Mouse (Mus musculus) left cerebral cortex, adult 8-10 months (tissue): ENCODE measurements around the gene Zswim1. TPM values are rescaled to one million over a fixed set of nuclear protein-coding genes. Genes with fewer than 3 reads are reported as not detected.
"Not testable (repeated sequence)": the region's sequence is repeated elsewhere in the genome, so short reads cannot be mapped to it uniquely, and the experiment has no call there.

Experiments used
- DNase-seq, 2 experiments: peaks; one replicate each; pipeline ENCODE4 v3.0.0; 2022; ENCODE audit warnings: low spot score in 2 of 2
- total RNA-seq, 4 experiments: library from RNA; stranded (reverse); gene quantifications; 2 replicates each; pipeline ENCODE4 v1.2.4; 2022

The Zswim1 gene
- total RNA-seq, 4 experiments from 2014 or later: 20.3 to 25.7 (median 23.9) TPM

GRCm38 (mm10) chr2:164827146-164827850 is 4.8 kb downstream of the Zswim1 start:
- DNase-seq: no peak

- DNase-seq: no peak
These were observed 6.0 kb downstream of the Zswim1 start, which contains the start of gene Spata25 for GRCm38 (mm10) chr2:164828437-164828836. TSS of gene Spata25 (minus strand) at chr2:164828537.

- DNase-seq: no peak
These were observed 6.6 kb downstream of the Zswim1 start for GRCm38 (mm10) chr2:164829090-164829489.

GRCm38 (mm10) chr2:164831029-164831428 is 8.5 kb downstream of the Zswim1 start:
- no peak for DNase-seq

- DNase-seq: no peak
These were observed 9.7 kb downstream of the Zswim1 start for GRCm38 (mm10) chr2:164832032-164832747.

- DNase-seq: peak; percentile 68 to 70
These were observed 10.3 kb downstream of the Zswim1 start, which contains the start of gene Ctsa for GRCm38 (mm10) chr2:164832748-164833301. TSS of gene Ctsa (plus strand) at chr2:164832873.

- peak; percentile 92 to 95 for DNase-seq
These were observed 11.0 kb downstream of the Zswim1 start, which contains the start of gene Neurl2 for GRCm38 (mm10) chr2:164833314-164833959. TSS of gene Neurl2 (minus strand) at chr2:164833456.

- DNase-seq: no peak
These were observed 12.0 kb downstream of the Zswim1 start for GRCm38 (mm10) chr2:164834531-164834930.

- no peak for DNase-seq
These were observed 12.7 kb downstream of the Zswim1 start for GRCm38 (mm10) chr2:164835164-164835563.

- no peak for DNase-seq
These were observed 23.3 kb downstream of the Zswim1 start for GRCm38 (mm10) chr2:164845782-164846181.

- DNase-seq: no peak
These were observed 27.6 kb downstream of the Zswim1 start for GRCm38 (mm10) chr2:164850061-164850460.

- DNase-seq: not testable (repeated sequence)
These were observed 33.1 kb downstream of the Zswim1 start for GRCm38 (mm10) chr2:164855572-164855971.

GRCm38 (mm10) chr2:164856309-164857100 is 34.0 kb downstream of the Zswim1 start:
- no peak for DNase-seq

- DNase-seq: no peak
These were observed 34.8 kb downstream of the Zswim1 start, which contains the start of gene Pltp for GRCm38 (mm10) chr2:164857101-164857821. TSS of gene Pltp (minus strand) at chr2:164857711.

- DNase-seq: no peak
These were observed 35.5 kb downstream of the Zswim1 start for GRCm38 (mm10) chr2:164857842-164858553.

- DNase-seq: no peak
These were observed 36.7 kb downstream of the Zswim1 start for GRCm38 (mm10) chr2:164859155-164859554.

- no peak for DNase-seq
These were observed 37.4 kb downstream of the Zswim1 start for GRCm38 (mm10) chr2:164859640-164860432.

- DNase-seq: no peak
These were observed 38.6 kb downstream of the Zswim1 start for GRCm38 (mm10) chr2:164861094-164861493.
